Mouse (Mus musculus) lung, postnatal 0 days (tissue): ENCODE results near the gene Mical3. TPM values are rescaled to one million over a fixed set of nuclear protein-coding genes. Genes with fewer than 3 reads are reported as not detected.

Experiments
- ATAC-seq: fragments of 200-750 bp; cut with Nextera tagmentation; 2 replicates; pipeline ENCODE4 v1.8.0; 2017; ENCODE audit warnings: moderate library complexity
- DNase-seq: peaks from one replicate; pipeline ENCODE4 v3.0.0-alpha.2; 2016; ENCODE audit warnings: low spot score
- H3K27ac ChIP-seq: fragments of 300-500 bp; sonication (generic); 2 replicates; pipeline ENCODE4 v1.5.1; 2014; ENCODE audit warnings: antibody characterized with exemption, mild to moderate bottlenecking, low read length, mixed read lengths
- H3K27me3 ChIP-seq: fragments of 300-500 bp; sonication (generic); replicated peaks from 2 replicates; pipeline ENCODE4 v1.6.1; 2014; ENCODE audit warnings: low read length, mixed read lengths; ENCODE audit not compliant: insufficient read depth
- H3K36me3 ChIP-seq: fragments of 300-500 bp; sonication (generic); 2 replicates; pipeline ENCODE4 v1.6.1; 2014; ENCODE audit warnings: low read length, mixed read lengths; ENCODE audit not compliant: insufficient read depth
- H3K4me1 ChIP-seq: fragments of 300-500 bp; sonication (generic); 2 replicates; pipeline ENCODE4 v1.6.1; 2014; ENCODE audit warnings: antibody characterized with exemption, low read depth, low read length, mixed read lengths; ENCODE audit not compliant: insufficient read depth
- H3K4me2 ChIP-seq: fragments of 300-500 bp; sonication (generic); replicated peaks from 2 replicates; pipeline ENCODE4 v1.6.1; 2014; ENCODE audit warnings: low read depth, mild to moderate bottlenecking, low read length, moderate library complexity, mixed read lengths
- H3K4me3 ChIP-seq: fragments of 300-500 bp; sonication (generic); 2 replicates; pipeline ENCODE4 v1.5.1; 2014; ENCODE audit warnings: low read depth, low read length
- H3K9ac ChIP-seq: fragments of 300-500 bp; sonication (generic); replicated peaks from 2 replicates; pipeline ENCODE4 v1.6.1; 2014; ENCODE audit warnings: low read depth, mild to moderate bottlenecking
- H3K9me3 ChIP-seq: fragments of 300-500 bp; sonication (generic); 2 replicates; pipeline ENCODE4 v1.6.1; 2016; ENCODE audit warnings: low read length, mixed read lengths
- CTCF ChIP-seq: IDR thresholded peaks from 2 replicates; pipeline ENCODE4 v1.5.1; 2016; ENCODE audit warnings: antibody characterized with exemption, mild to moderate bottlenecking
- EP300 ChIP-seq: IDR thresholded peaks from 2 replicates; pipeline ENCODE4 v1.6.1; 2016; ENCODE audit warnings: antibody characterized with exemption, mild to moderate bottlenecking, control low read depth
- WGBS: fragments of 180-500 bp; shearing (Covaris S2); extraction: QIAGEN DNeasy Blood & Tissue Kit; methylation state at CpG from one replicate; pipeline ENCODE4 v1.1.7; 2014; 5-methylcytosine and 5-hydroxymethylcytosine counted together
- polyA plus RNA-seq: library from polyadenylated mRNA; unstranded; fragments of >200 nt; fragmentation: Nextera tagmentation; extraction: Ambion mirVana; gene quantifications from 2 replicates; pipeline ENCODE4 v1.2.1, GENCODE M21; 2015

Gene Mical3
- polyA plus RNA-seq, 1 experiment from 2014 or later: 12.8 TPM

DNA sequence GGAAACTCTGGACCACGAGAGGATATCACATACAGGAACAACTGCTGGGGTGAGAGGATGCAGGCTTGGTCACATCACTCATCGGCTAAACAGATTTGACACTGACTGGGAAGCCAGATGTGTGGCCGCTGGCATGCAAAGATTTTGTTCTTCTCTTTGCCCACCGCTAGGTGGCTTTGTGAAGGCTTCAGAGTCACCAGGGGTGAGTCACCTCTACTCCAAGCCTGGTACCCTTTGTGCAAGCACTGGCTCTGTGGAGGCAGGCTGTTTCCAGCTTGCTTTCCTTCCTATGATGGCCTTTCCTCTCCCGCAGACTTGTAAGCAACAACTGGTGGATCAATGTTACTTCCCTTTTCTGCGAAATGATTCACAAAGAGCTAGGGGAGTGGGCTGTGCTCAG, 149.3 kb downstream of the Mical3 start:
- 48% methylated on average over 6 of the region's 6 CpGs for WGBS
- Histone ChIP-seq H3K27me3 (no peaks in the 10 kb centered on the region), H3K9ac (no peak overlapping the region), H3K36me3 (0 out of 2 replicates have a peak, but pooled peaks cover 9% of the 10 kb centered on the region), H3K4me2 (no peak overlapping the region), H3K4me1 (no peaks in the 10 kb centered on the region), H3K9me3 (no peaks in the 10 kb centered on the region), H3K27ac (no peak overlapping the region), H3K4me3 (no peak overlapping the region)
- ATAC-seq: peak; percentile 51
- TF ChIP-seq CTCF: peak; percentile 65
- no peak for TF ChIP-seq EP300
- DNase-seq: peak; percentile 61

- WGBS: 30% methylated on average over 18 of the region's 18 CpGs
- ATAC-seq (peak; percentile 55), DNase-seq (peak; percentile 55)
- peak overlapping the region; percentile 32; the same call in 1 of the 2 replicates for H3K27ac ChIP-seq
- TF ChIP-seq EP300: no peak
- no peak for TF ChIP-seq CTCF
- no peaks in the 10 kb centered on the region for H3K4me1 ChIP-seq
- H3K36me3 ChIP-seq: 0 out of 2 replicates have a peak, but pooled peaks cover 4% of the 10 kb centered on the region
- H3K9me3 ChIP-seq: no peaks in the 10 kb centered on the region
- H3K9ac ChIP-seq: no peak overlapping the region
- H3K27me3 ChIP-seq: no peaks in the 10 kb centered on the region
- H3K4me3 ChIP-seq: no peak overlapping the region
- no peak overlapping the region for H3K4me2 ChIP-seq
These were observed 152.7 kb downstream of the Mical3 start for GRCm38 (mm10) chr6:120978019-120978621.

- Histone ChIP-seq H3K27me3 (no peaks in the 10 kb centered on the region), H3K4me2 (no peak overlapping the region), H3K9me3 (no peaks in the 10 kb centered on the region), H3K27ac (no peak overlapping the region), H3K4me1 (no peaks in the 10 kb centered on the region), H3K9ac (no peak overlapping the region), H3K36me3 (0 out of 2 replicates have a peak, but pooled peaks cover 4% of the 10 kb centered on the region), H3K4me3 (no peak overlapping the region)
- ATAC-seq (peak; percentile 42), DNase-seq (peak; percentile 23)
- WGBS: 58% methylated on average over 11 of the region's 11 CpGs
- TF ChIP-seq CTCF (no peak), EP300 (no peak)
These were observed 153.8 kb downstream of the Mical3 start for GRCm38 (mm10) chr6:120976991-120977390.

DNA sequence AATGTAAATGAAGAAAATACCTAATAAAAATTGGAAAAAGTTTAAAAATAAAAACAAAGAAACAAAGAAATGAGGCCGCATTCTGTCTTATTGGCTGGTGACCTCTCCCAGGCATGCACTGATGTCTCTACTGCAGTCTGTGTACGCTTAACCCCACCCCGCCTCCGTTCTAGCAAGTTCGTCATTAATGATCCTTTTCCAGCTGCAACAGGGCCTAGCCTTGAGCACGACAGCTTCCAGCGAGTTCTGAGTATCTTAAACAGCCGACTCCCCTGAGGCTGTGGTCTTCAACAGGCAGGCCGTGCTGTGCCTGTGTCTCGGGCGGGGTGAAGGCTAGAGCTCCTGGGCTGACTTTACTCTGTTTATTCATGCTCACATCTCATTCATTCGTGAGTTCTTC, 154.7 kb downstream of the Mical3 start:
- ATAC-seq: no peak
- TF ChIP-seq CTCF (no peak), EP300 (no peak)
- Histone ChIP-seq H3K4me3 (no peak overlapping the region), H3K9me3 (no peaks in the 10 kb centered on the region), H3K4me1 (no peaks in the 10 kb centered on the region), H3K36me3 (0 out of 2 replicates have a peak, but pooled peaks cover 6% of the 10 kb centered on the region), H3K27me3 (no peaks in the 10 kb centered on the region), H3K27ac (no peak overlapping the region), H3K4me2 (no peak overlapping the region), H3K9ac (no peak overlapping the region)
- WGBS: 74% methylated on average over 12 of the region's 12 CpGs
- DNase-seq: no peak

DNA sequence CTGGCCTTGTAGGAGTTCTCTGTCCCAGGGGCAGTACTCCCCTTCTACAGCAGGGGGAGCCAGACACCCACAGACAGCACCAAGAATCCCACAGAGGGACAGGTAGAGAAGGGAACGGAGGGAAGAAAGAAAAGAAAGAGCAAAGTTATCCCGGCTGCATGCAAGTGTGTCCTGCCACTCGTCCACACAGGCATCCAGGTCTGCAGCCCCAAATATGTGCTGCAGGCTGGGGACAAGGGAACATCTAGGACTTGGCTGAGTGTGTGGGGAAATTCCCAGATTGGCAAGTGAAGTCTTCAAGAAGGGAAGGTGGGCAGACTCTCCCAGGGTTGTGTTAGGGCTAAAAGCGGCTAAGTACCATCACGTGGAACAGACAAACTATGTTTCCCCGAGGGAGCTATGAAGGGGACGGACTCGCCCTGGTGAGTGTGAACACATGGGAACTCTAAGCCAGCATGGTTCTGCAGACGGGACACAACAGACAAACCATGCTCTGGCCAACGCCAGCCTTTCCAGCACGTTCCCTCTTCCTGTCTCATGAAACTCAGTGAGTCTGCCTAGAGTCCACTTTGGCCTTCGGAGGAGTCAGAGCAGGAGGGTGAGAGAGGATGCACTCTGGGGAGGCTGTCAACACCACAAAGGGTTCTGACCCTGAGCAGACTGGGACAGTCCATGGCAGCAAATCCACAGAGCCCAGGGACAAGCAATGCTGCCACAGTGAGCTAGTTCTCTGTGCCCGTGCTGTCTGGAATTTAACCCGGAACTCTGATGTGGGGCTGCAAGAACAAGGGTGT, 158.8 kb downstream of the Mical3 start:
- 41% methylated on average over 14 of the region's 14 CpGs for WGBS
- no peak overlapping the region for H3K27ac ChIP-seq
- H3K9ac ChIP-seq: no peak overlapping the region
- no peaks in the 10 kb centered on the region for H3K9me3 ChIP-seq
- H3K4me3 ChIP-seq: no peak overlapping the region
- no peak overlapping the region for H3K4me2 ChIP-seq
- peak; percentile 71 for DNase-seq
- H3K36me3 ChIP-seq: 0 out of 2 replicates have a peak, but pooled peaks cover 7% of the 10 kb centered on the region
- H3K27me3 ChIP-seq: no peaks in the 10 kb centered on the region
- TF ChIP-seq EP300 (no peak), CTCF (peak; percentile 99)
- H3K4me1 ChIP-seq: no peaks in the 10 kb centered on the region
- peak; percentile 62 for ATAC-seq

DNA sequence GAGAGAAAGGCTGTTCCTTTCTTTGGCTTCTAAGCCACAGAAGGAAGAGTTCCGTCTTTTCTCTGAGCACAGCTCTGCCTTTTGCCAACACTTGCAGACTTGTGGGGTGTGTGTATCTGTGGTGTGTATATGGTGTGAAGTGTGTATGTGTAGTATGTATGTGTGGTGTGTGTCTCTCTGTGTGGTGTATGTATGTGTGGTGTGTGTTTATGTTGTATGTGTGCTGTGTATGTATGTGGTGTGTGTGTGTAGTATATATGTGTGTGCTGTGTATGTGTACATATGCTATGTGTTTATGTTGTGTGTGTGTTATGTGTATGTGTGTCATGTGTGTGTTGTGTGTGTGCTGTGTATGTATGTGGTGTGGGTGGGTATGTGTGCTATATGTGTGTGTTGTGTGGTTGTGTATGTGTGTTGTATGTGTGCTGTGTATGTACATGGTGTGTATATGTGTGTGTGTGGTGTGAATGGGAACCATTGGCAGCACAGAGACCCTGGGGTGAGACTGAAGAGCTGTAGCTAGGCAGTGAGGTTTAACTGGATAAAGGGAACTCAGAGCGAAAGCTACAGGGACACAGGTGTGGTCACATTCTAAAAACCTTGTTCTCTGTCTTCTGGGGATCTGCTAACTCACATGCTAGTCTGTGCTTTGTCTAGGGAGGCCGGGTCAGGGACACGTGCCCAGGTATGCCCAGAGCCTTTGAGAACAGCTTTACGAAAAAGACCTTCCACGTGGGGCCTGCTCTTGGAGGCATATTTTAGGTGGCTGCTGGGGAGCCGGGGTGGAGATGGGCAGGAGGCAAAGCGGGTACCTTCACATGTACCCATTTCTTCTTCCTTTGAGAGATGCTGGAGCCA, 159.6 kb downstream of the Mical3 start:
- H3K4me3 ChIP-seq: no peak overlapping the region
- no peak overlapping the region for H3K9ac ChIP-seq
- 0 out of 2 replicates have a peak, but pooled peaks cover 7% of the 10 kb centered on the region for H3K36me3 ChIP-seq
- H3K4me2 ChIP-seq: no peak overlapping the region
- ATAC-seq (no peak), DNase-seq (no peak)
- TF ChIP-seq CTCF (no peak), EP300 (no peak)
- H3K4me1 ChIP-seq: no peaks in the 10 kb centered on the region
- WGBS: 68% methylated on average over 8 of the region's 8 CpGs
- no peaks in the 10 kb centered on the region for H3K9me3 ChIP-seq
- H3K27ac ChIP-seq: no peak overlapping the region
- H3K27me3 ChIP-seq: no peaks in the 10 kb centered on the region
